Mouse (Mus musculus): ENCODE measurements around the gene Gm1110.
A peak's percentile ranks its signal among the peaks of the same experiment; 100 is the strongest.
"Not testable (repeated sequence)": the region's sequence is repeated elsewhere in the genome, so short reads cannot be mapped to it uniquely, and the experiment has no call there.

Gm1110 gene

DNA sequence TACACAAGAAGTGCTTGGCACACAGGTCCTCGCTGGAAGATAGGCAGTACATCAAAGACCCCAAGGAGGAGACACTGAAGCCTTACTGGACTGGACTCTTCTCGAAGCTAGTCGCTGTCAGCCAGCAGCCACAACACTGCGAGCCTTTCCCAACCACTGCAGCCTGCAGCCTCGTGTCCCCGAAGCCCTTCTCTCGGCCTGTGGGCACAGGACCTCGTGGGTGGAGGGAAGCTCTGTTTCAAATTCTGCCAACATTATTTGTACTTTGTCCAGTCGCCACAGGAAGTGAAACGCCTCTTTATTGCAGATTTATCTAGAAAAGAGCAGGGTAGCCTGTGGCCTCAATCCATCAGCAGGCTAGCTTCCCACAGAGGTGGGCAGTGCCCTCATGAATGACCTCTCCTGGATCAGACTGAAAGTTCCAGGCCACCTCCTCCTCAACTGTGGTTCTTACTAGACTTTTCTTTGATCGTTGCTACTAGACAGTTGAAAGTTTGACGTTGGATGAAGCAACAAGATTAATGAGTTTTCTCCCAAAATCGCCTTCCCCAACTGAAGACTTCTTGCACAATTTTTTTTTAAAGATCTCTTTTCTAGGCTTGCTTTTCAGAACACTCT, at the start of gene Gm1110:
Gene Gm1110 (minus strand): TSS at position 203 of the 618 bp plus-strand sequence.
- DNase-seq (ENCODE audit: low spot score): no peak

DNA sequence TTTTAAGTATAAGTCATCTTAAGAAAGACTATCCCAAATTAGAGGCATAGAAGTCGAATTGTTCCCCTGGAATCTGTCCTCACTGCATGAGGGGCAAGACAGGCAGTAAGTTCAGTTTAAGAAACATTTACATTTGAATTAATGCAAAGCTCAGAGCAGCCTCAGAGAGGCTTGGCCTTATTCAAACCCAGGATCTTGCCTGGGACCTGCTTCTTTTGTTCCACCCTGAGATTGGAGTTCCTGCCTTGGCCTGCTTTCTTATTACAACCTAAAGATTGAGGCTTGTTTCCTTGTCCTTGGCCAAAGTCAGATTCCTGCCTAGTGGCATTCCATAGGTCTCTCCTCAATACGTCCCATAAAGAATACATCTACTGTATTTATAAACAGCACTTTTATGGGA, 24.9 kb upstream of the Gm1110 start:
- DNase-seq (ENCODE audit: low spot score): no peak

DNA sequence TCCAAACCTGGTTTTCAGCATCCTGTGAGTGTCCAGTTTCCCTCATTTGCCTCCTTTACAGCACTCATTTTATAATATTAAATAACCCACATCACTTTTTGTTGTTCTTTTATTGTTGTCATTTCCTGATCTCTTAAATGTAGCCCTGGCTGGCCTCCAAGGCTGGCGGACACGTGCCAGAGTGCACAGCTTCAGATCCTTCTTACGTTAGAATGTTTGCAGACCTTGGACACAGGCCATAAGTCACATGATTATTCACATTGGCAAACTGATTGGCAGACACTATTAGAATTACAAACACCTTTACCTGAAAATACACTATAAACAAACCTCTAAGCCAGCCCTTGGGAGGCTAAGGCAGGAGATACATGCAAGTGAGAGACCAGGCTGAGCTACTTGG, 1.2 kb upstream of the Gm1110 start:
- peak; percentile 41 for DNase-seq (ENCODE audit: low spot score)

DNA sequence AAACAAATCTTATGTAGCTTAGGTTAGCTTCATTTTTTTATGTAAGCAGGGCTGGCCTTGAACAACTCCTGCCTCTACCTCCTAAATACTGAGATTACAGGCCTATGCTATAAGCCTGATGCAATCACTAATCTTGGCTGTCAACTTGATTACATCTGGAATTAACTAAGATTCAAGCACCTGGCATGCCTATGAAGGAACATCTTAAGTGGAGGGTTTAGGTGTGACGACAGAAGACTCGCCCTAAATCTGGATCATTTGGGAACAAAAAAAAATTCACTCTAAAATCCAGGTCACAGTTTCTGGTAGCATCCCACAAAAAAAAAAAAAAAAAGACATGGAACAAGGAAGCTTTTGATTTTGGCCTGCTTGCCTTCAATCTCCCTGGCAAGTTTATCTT, 3.1 kb downstream of the Gm1110 start:
- DNase-seq (ENCODE audit: low spot score): no peak

DNA sequence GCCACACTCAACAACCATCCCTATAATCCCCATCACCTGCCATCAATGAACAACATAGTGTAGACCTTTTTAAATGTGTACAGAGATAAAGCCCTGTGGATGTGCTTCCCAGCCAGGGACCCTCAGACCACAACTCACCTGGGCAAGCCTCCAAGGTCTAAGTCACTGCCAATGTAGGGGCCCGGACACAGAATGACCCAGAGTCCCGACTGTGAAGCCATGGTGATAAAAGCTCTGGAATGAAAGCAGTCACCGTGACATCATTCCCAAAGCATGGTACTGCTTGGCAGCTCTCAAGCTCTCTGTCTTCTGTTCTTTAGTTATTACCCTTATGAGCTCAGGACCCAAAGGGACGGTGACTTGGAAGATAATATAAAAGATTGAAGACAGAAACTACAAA, 9.8 kb downstream of the Gm1110 start:
- no peak for DNase-seq (ENCODE audit: low spot score)

DNA sequence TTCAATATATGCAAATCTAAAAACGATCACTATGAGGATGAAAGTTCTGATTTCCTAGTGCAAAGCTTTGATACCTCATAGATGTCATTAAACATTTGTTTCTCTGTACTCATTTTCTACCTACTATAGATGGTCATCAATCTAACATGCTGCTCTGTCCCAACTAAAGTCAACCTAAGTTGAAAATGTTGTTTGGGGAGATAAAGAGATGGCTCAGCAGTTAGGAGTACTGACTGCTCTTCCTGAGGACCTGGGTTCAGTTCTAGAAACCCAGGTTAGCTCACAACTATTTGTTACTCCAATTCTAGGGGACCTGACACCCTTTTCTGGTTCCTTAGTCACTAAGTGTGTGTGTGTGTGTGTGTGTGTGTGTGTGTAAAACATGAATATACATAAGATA, 11.7 kb downstream of the Gm1110 start:
- DNase-seq (ENCODE audit: low spot score): no peak

DNA sequence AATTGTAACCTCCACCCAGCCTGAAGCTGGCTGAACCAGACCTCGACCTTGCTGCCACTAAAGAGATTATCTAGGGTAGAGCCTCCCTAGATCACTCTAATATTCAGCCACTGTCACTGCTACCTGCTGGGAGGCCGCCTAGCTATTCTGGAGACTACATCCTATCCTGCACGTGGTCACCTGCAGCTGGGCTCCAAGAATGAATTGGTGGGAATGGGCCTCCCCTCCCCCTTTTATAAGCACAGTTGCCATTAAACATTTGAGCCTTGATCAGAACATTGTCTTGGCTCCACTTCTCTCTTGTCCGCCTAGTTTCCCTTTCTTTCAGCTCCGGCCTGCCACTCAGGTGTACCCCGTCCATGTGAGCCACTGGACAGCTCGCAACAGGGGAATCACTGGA, 53.1 kb downstream of the Gm1110 start:
- DNase-seq (ENCODE audit: low spot score): not testable (repeated sequence)

DNA sequence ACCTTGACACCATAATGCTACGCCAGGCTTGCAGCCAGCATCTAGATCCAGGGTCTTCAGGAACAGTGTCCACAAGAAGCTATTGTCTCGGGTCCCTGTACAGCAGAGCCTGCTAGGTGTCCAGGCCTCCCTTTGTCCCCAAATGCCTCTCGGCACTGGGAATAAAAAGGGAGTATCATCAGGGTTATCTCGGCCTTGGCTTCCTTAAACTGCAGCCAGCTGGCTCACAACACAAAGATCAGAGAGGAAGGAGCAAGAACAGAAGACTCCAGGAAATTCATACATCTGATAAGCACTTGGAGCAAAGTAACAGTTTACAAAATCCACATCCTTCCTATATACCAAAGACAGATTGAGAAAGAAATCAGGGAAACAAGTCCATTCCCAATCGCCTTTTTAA, 62.2 kb downstream of the Gm1110 start, which contains the start of gene Glb1l3:
Gene Glb1l3 (minus strand): TSS at position 140 of the 400 bp plus-strand sequence.
- DNase-seq (ENCODE audit: low spot score): peak; percentile 8

DNA sequence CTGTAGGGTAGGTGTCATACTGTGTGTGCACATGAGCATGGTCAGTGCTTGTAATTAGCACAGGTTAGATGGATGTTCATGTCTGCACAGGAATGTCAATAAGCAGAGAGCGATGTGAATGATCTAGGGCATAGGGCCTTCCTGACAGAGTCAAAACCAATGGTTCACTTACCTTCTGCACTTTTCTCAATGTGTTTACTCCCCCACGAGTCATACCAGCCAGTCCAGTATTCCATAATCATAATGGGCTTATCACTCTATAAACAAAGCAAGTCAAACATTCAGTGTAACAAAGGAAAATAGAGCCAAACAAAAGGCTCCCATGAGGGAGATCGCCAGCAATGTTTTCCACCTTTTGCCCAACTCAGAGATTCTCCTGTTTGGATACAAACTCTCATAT, 91.8 kb downstream of the Gm1110 start:
- DNase-seq (ENCODE audit: low spot score): no peak

Data from ovary, postnatal 36 days (tissue).